9 mouse cellular contexts compared by ENCODE assay signal in genomic region chr10:120895899-120896289, GRCm38 (mm10). TPM values are rescaled to one million over a fixed set of nuclear protein-coding genes. Genes with fewer than 3 reads are reported as not detected.
DNase-seq lines count a peak whose midpoint lies in the region; ATAC-seq lines count a peak whose summit lies in the region.
"Had no signal": no experiment of that assay in that cellular context is flagged by ENCODE, and none has a peak within 500 bp of the region (broad histone marks: within the 10 kb centered on the region; RNA-seq: fewer than 3 reads in every experiment).

No protein-coding gene starts in this region.

- H3K4me3 ChIP-seq in heart, embryonic 11.5 days (ENCODE audit: low read depth, low read length) = no peak overlapping the region
- peak overlapping the region; percentile 28 for H3K4me3 ChIP-seq in heart, embryonic 15.5 days
- H3K4me3 ChIP-seq in hindbrain, embryonic 12.5 days = no peak overlapping the region

- DNase-seq in heart, adult 8-10 months (ENCODE audit: low spot score) = no peak
- peak; percentile 91 for DNase-seq in CD4-positive, CD25-positive, alpha-beta regulatory T cell, adult 2 months (ENCODE audit: low read depth, low spot score)
- DNase-seq in lung, postnatal 36 days = peak; percentile 45
- no peak for DNase-seq in left cerebral cortex, adult 18-20 months (ENCODE audit: low spot score in 2 of 2)
- no peak for DNase-seq in frontal cortex, postnatal 25 days (ENCODE audit: low spot score in 2 of 2)
- DNase-seq: cerebellum, postnatal 14 days had no signal

- H3K27ac ChIP-seq in heart, embryonic 11.5 days (ENCODE audit: low read depth, low read length) = peak overlapping the region; percentile 46; the same call in 1 of the 2 replicates
- H3K27ac ChIP-seq in heart, embryonic 15.5 days = peak overlapping the region; percentile 69
- no peak overlapping the region for H3K27ac ChIP-seq in hindbrain, embryonic 12.5 days

- H3K36me3 ChIP-seq in heart, embryonic 11.5 days (ENCODE audit: control insufficient read depth, insufficient read depth, low read length) = 0 out of 2 replicates have a peak, but pooled peaks cover 2% of the 10 kb centered on the region
- H3K36me3 ChIP-seq in heart, embryonic 15.5 days = 0 out of 2 replicates have a peak, but pooled peaks cover 3% of the 10 kb centered on the region
- H3K36me3 ChIP-seq in hindbrain, embryonic 12.5 days = no peaks in the 10 kb centered on the region

- no peak overlapping the region; the same call in 1 of the 2 replicates for H3K9ac ChIP-seq in heart, embryonic 11.5 days (ENCODE audit: low read depth, low read length)
- no peak overlapping the region; the same call in 1 of the 2 replicates for H3K9ac ChIP-seq in heart, embryonic 15.5 days
- H3K9ac ChIP-seq in hindbrain, embryonic 12.5 days = no peak overlapping the region

- H3K9me3 ChIP-seq in heart, embryonic 11.5 days (replicated peaks; ENCODE audit: control insufficient read depth, low read length) = no peaks in the 10 kb centered on the region
- H3K9me3 ChIP-seq in heart, embryonic 15.5 days (replicated peaks) = no peaks in the 10 kb centered on the region
- no peaks in the 10 kb centered on the region for H3K9me3 ChIP-seq in hindbrain, embryonic 12.5 days (replicated peaks)

- no peak for ATAC-seq in heart, embryonic 11.5 days (replicated peaks; ENCODE audit: insufficient number of reproducible peaks, low FRiP score, low TSS enrichment)
- ATAC-seq in heart, embryonic 15.5 days (replicated peaks; ENCODE audit: insufficient number of reproducible peaks, insufficient read depth, low FRiP score, low read depth) = no peak
- ATAC-seq in hindbrain, embryonic 12.5 days (ENCODE audit: low FRiP score) = no peak

- peaks cover 20% of the 10 kb centered on the region for H3K4me1 ChIP-seq in heart, embryonic 11.5 days (ENCODE audit: control insufficient read depth, insufficient read depth, low read length)
- H3K4me1 ChIP-seq in heart, embryonic 15.5 days (replicated peaks) = peaks cover 45% of the 10 kb centered on the region
- peaks cover 11% of the 10 kb centered on the region for H3K4me1 ChIP-seq in hindbrain, embryonic 12.5 days

- no peaks in the 10 kb centered on the region for H3K27me3 ChIP-seq in heart, embryonic 11.5 days (ENCODE audit: control insufficient read depth, insufficient read depth, low read length)
- no peaks in the 10 kb centered on the region for H3K27me3 ChIP-seq in heart, embryonic 15.5 days
- H3K27me3 ChIP-seq in hindbrain, embryonic 12.5 days = peaks cover 14% of the 10 kb centered on the region

- H3K4me2 ChIP-seq in heart, embryonic 11.5 days = peak overlapping the region; percentile 46
- H3K4me2 ChIP-seq in heart, embryonic 15.5 days = peak overlapping the region; percentile 58
- no peak overlapping the region for H3K4me2 ChIP-seq in hindbrain, embryonic 12.5 days (replicated peaks)

- WGBS in heart, embryonic 11.5 days (ENCODE audit: insufficient replicate concordance) = 25% methylated on average over 15 of the region's 15 CpGs
- 19% methylated on average over 15 of the region's 15 CpGs for WGBS in heart, embryonic 15.5 days
- 27% methylated on average over 15 of the region's 15 CpGs for WGBS in hindbrain, embryonic 12.5 days

RNA-seq across cellular contexts. Expression of gene Msrb3, which starts 3.0 kb away (rescaled TPM):
- polyA plus RNA-seq in heart, embryonic 11.5 days (2014; fragmentation: Nextera tagmentation; extraction: Ambion mirVana) = 20.5 and 31.4 TPM in 2 replicates
- total RNA-seq in heart, adult 8-10 months (2022) = 100 to 1,000 TPM in 2 of 4 experiments, 10 to 100 TPM in 2; 84.9 to 110 (median 102) TPM
- 35.4 and 35.5 TPM in 2 replicates for polyA plus RNA-seq in heart, embryonic 15.5 days (2015; fragmentation: Nextera tagmentation; extraction: Ambion mirVana)
- 1 to 10 TPM; 7.3 TPM for total RNA-seq in left cerebral cortex, adult 18-20 months (2021)
- polyA plus RNA-seq in hindbrain, embryonic 12.5 days (2016; fragmentation: Nextera tagmentation; extraction: Ambion mirVana) = 6.3 TPM in 2 replicates

Comparison
In these comparisons a context has a peak if more than half of its experiments do, and no peak if none do; other contexts are left out.
1. DNase-seq: peak in CD4-positive, CD25-positive, alpha-beta regulatory T cell, adult 2 months (single experiment) and lung, postnatal 36 days (single experiment); none in heart, adult 8-10 months (single experiment), left cerebral cortex, adult 18-20 months (0 of 2) and frontal cortex, postnatal 25 days (0 of 2).